Mouse (Mus musculus) left cerebral cortex, postnatal 14 days (tissue): ENCODE measurements at regions not wholly inside any gene's neighbourhood (a gene's known extent, or its start where the extent isn't known, plus 50 kb on each side); places are given as distances from the start of the nearest gene placed in this dataset.

Experiments
- DNase-seq, 2 experiments: peaks; one replicate each; pipeline ENCODE4 v3.0.0; 2021 to 2022; ENCODE audit warnings: low spot score in 2 of 2, mixed read lengths in 1 of 2
- intact Hi-C: fragments of 180-260 bp; cut with DNase I; formaldehyde crosslinking; loops from one replicate; pipeline ENCODE4 v1.15.1; 2025

- intact Hi-C loops: no loop called here
- DNase-seq: no peak
Observed at GRCm38 (mm10) chr16:21355638-21356037, 67.3 kb upstream of the Vps8 start.

DNA sequence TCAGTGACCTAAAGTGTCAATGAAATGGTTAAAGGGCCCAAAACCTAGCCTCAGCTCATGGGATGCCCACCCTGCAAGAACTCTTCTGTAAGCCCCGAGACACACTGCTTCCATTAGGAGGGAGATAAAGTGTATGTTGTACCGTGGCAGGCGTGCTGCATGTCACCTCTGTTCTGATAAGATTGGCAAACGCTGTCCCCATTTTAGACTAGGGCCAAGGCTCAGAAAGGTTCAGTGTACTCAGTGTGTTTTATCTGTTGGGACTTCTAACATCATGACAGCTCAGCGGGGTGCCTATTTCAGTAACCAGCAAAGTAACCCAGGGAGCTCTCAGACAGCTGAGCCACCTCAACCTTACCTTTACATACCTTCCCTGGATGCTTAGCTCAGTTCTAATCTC is 65.5 kb upstream of the Vps8 start:
- intact Hi-C loops: no loop called here
- DNase-seq: no peak

- DNase-seq: peak; percentile 73 to 78
- intact Hi-C loops: no loop called here
Observed at GRCm38 (mm10) chr16:21358313-21358920, 64.5 kb upstream of the Vps8 start.

GRCm38 (mm10) chr16:21359459-21359858 is 63.5 kb upstream of the Vps8 start:
- intact Hi-C loops: no loop called here

GRCm38 (mm10) chr16:21361406-21361805 is 61.5 kb upstream of the Vps8 start:
- intact Hi-C loops: no loop called here
- no peak for DNase-seq

More at GRCm38 (mm10) chr16:21359459-21359858, 63.5 kb upstream of the Vps8 start:
- DNase-seq: no peak

DNA sequence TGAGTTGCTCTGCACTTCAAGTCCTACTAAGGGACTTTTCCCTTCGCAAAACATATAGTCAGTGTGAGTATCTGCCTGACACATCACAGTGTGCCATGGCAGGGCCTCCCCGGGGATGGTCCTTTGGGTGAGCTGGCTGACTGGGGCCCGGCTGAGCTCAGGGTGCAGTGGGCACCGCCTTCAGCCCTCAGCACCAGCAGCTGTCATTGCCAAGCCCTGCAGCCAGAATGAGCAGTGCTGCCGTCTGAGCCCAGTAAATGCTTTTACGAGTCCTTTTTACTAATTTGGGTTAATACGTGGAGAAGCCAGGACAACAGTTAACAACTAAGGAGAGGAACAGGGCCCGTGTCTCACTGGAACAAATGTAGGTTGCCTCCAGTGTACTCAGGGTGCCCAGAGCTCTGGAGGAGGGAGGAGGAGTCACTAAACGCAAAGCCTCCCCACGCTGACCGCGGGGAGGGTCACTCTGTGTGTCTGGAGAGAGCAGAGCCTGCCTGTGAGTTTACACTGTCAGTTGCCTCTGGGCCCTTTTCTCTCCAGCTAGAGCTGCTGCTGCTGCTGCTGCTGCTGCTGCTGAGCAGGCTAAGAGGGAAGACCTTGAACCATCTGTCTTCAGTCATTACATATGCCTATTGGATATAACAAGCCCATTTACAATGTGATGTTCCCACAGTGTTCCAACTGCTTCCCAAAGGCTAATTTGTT is 60.1 kb upstream of the Vps8 start:
- intact Hi-C loops: no loop called here
- no peak for DNase-seq

GRCm38 (mm10) chr16:21364885-21365284 is 58.0 kb upstream of the Vps8 start:
- no peak for DNase-seq
- intact Hi-C loops: no loop called here

DNA sequence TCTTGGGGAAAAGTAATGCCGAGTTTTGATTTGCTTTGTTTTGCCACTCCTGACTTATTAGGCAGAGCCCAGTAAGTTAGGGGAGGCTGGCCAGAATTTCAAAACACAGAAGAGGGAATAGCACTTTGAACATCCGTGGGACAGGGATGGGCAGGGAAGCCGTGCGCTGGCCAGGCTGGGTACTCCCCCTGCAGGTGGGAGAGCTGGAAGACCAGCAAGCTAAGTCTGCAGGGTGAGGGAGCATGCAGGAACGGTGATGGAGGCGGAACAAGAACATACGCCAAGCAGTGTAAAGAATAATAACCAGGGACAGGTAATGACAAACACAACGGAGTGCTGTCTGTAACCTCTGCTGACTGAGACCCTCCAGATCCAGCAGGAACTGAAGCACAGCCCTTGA is 55.5 kb upstream of the Vps8 start:
- intact Hi-C loops: no loop called here
- DNase-seq: no peak

- DNase-seq: no peak
- intact Hi-C loops: no loop called here
Observed at GRCm38 (mm10) chr16:21368821-21369220, 54.1 kb upstream of the Vps8 start.

- DNase-seq: no peak
- intact Hi-C loops: no loop called here
Observed at GRCm38 (mm10) chr16:21369569-21370512, 53.1 kb upstream of the Vps8 start.
